Mouse (Mus musculus): ENCODE results near the gene Mfsd12. TPM values are rescaled to one million over a fixed set of nuclear protein-coding genes. Genes with fewer than 3 reads are reported as not detected.

Mfsd12 gene
- polyA plus RNA-seq (2017; shearing (Covaris generic)) = 1 to 10 TPM; 4.9 to 7.1 TPM

GRCm38 (mm10) chr10:81356991-81357844 lies at the start of gene Mfsd12:
TSS of gene Mfsd12 (plus strand) at chr10:81357491.

GRCm38 (mm10) chr10:81320550-81321347 lies 36.5 kb upstream of the Mfsd12 start, which contains the start of gene Cactin:
TSS of gene Cactin (plus strand) at chr10:81321103.

GRCm38 (mm10) chr10:81328386-81328785 lies 28.9 kb upstream of the Mfsd12 start, which contains the start of gene Tbxa2r:
TSS of gene Tbxa2r (plus strand) at chr10:81328731.

GRCm38 (mm10) chr10:81342686-81343505 lies 14.4 kb upstream of the Mfsd12 start, which contains the start of gene Gipc3:
TSS of gene Gipc3 (minus strand) at chr10:81343266.

GRCm38 (mm10) chr10:81350351-81351063 lies 6.8 kb upstream of the Mfsd12 start, which contains the start of gene Hmg20b:
TSS of gene Hmg20b (minus strand) at chr10:81350480.

GRCm38 (mm10) chr10:81365672-81366476 lies 8.6 kb downstream of the Mfsd12 start, which contains the start of gene 4930404N11Rik:
TSS of gene 4930404N11Rik (minus strand) at chr10:81365816.

GRCm38 (mm10) chr10:81377793-81378552 lies 20.7 kb downstream of the Mfsd12 start, which contains the start of gene Fzr1:
TSS of gene Fzr1 (minus strand) at chr10:81378516.

GRCm38 (mm10) chr10:81383802-81384604 lies 26.7 kb downstream of the Mfsd12 start, which contains the start of the genes Dohh and Gm48551:
TSS of gene Dohh (plus strand) at chr10:81384428.
TSS of gene Gm48551 (plus strand) at chr10:81384466.

GRCm38 (mm10) chr10:81388505-81389055 lies 31.3 kb downstream of the Mfsd12 start, which contains the start of gene Gm48552:
TSS of gene Gm48552 (plus strand) at chr10:81389005.

GRCm38 (mm10) chr10:81392781-81393185 lies 35.5 kb downstream of the Mfsd12 start, which contains the start of gene Smim24:
TSS of gene Smim24 (plus strand) at chr10:81393051.

Other genes with a start within 250 kb of the Mfsd12 start
- 10 to 100 TPM; 80.7 to 89.3 TPM for gene Zbtb7a, start 222.3 kb upstream of the Mfsd12 start, polyA plus RNA-seq (2017; shearing (Covaris generic))
- gene Pias4, start 189.6 kb upstream of the Mfsd12 start, polyA plus RNA-seq (2017; shearing (Covaris generic)) = 10 to 100 TPM; 47.9 to 52.2 TPM
- gene Eef2, start 180.9 kb upstream of the Mfsd12 start, polyA plus RNA-seq (2017; shearing (Covaris generic)) = 100 to 1,000 TPM; 560 to 709 TPM
- gene Dapk3, start 174.5 kb upstream of the Mfsd12 start, polyA plus RNA-seq (2017; shearing (Covaris generic)) = 100 to 1,000 TPM in 1 of 2 experiments, 10 to 100 TPM in 1; 79.0 to 108 TPM
- gene 4930442H23Rik, start 173.6 kb upstream of the Mfsd12 start, polyA plus RNA-seq (2017; shearing (Covaris generic)) = under 1 TPM in 1 of 2 experiments, not detected in 1; 0.19 TPM
- 1 to 10 TPM in 1 of 2 experiments, under 1 TPM in 1; 0.34 to 3.1 TPM for gene Nmrk2, start 155.4 kb upstream of the Mfsd12 start, polyA plus RNA-seq (2017; shearing (Covaris generic))
- 1 to 10 TPM; 1.6 to 5.6 TPM for gene Atcay, start 126.7 kb upstream of the Mfsd12 start, polyA plus RNA-seq (2017; shearing (Covaris generic))
- 1 to 10 TPM; 7.6 TPM for gene Zfr2, start 124.3 kb upstream of the Mfsd12 start, polyA plus RNA-seq (2017; shearing (Covaris generic))
- gene Matk, start 104.6 kb upstream of the Mfsd12 start, polyA plus RNA-seq (2017; shearing (Covaris generic)) = 100 to 1,000 TPM in 1 of 2 experiments, 10 to 100 TPM in 1; 57.1 to 143 TPM
- 10 to 100 TPM; 81.0 to 96.1 TPM for gene Mrpl54, start 90.6 kb upstream of the Mfsd12 start, polyA plus RNA-seq (2017; shearing (Covaris generic))
- gene Apba3, start 90.5 kb upstream of the Mfsd12 start, polyA plus RNA-seq (2017; shearing (Covaris generic)) = 10 to 100 TPM; 42.7 to 44.7 TPM
- gene Tjp3, start 65.9 kb upstream of the Mfsd12 start, polyA plus RNA-seq (2017; shearing (Covaris generic)) = 10 to 100 TPM; 19.3 to 24.9 TPM
- gene Pip5k1c, start 64.5 kb upstream of the Mfsd12 start, polyA plus RNA-seq (2017; shearing (Covaris generic)) = 10 to 100 TPM; 83.6 to 95.1 TPM
- 10 to 100 TPM; 61.4 to 82.7 TPM for gene Cactin, start 36.4 kb upstream of the Mfsd12 start, polyA plus RNA-seq (2017; shearing (Covaris generic))
- gene Tbxa2r, start 28.8 kb upstream of the Mfsd12 start, polyA plus RNA-seq (2017; shearing (Covaris generic)) = 10 to 100 TPM; 63.1 to 66.4 TPM
- gene Gipc3, start 14.2 kb upstream of the Mfsd12 start, polyA plus RNA-seq (2017; shearing (Covaris generic)) = under 1 TPM in 1 of 2 experiments, not detected in 1; 0.49 TPM
- gene Hmg20b, start 7.0 kb upstream of the Mfsd12 start, polyA plus RNA-seq (2017; shearing (Covaris generic)) = 10 to 100 TPM; 35.3 to 47.8 TPM
- 1 to 10 TPM; 1.7 to 4.3 TPM for gene 4930404N11Rik, start 8.3 kb downstream of the Mfsd12 start, polyA plus RNA-seq (2017; shearing (Covaris generic))
- gene Fzr1, start 21.0 kb downstream of the Mfsd12 start, polyA plus RNA-seq (2017; shearing (Covaris generic)) = 10 to 100 TPM; 62.2 to 65.0 TPM
- gene Dohh, start 26.9 kb downstream of the Mfsd12 start, polyA plus RNA-seq (2017; shearing (Covaris generic)) = 10 to 100 TPM; 30.8 to 32.1 TPM
- gene Gm48551, start 27.0 kb downstream of the Mfsd12 start, polyA plus RNA-seq (2017; shearing (Covaris generic)) = 1 to 10 TPM; 2.6 to 5.0 TPM
- 1 to 10 TPM in 1 of 2 experiments, under 1 TPM in 1; 0.57 to 1.1 TPM for gene Gm48552, start 31.5 kb downstream of the Mfsd12 start, polyA plus RNA-seq (2017; shearing (Covaris generic))
- gene Smim24, start 35.6 kb downstream of the Mfsd12 start, polyA plus RNA-seq (2017; shearing (Covaris generic)) = 1 to 10 TPM in 1 of 2 experiments, not detected in 1; 5.5 TPM
- 10 to 100 TPM; 20.7 to 22.4 TPM for gene Nfic, start 98.1 kb downstream of the Mfsd12 start, polyA plus RNA-seq (2017; shearing (Covaris generic))
- under 1 TPM; 0.24 to 0.31 TPM for gene Celf5, start 125.2 kb downstream of the Mfsd12 start, polyA plus RNA-seq (2017; shearing (Covaris generic))
- gene Ncln, start 138.9 kb downstream of the Mfsd12 start, polyA plus RNA-seq (2017; shearing (Covaris generic)) = 100 to 1,000 TPM in 1 of 2 experiments, 10 to 100 TPM in 1; 98.8 to 103 TPM
- gene S1pr4, start 142.6 kb downstream of the Mfsd12 start, polyA plus RNA-seq (2017; shearing (Covaris generic)) = 10 to 100 TPM; 59.0 to 73.6 TPM
- gene Gna15, start 166.7 kb downstream of the Mfsd12 start, polyA plus RNA-seq (2017; shearing (Covaris generic)) = 10 to 100 TPM; 29.0 to 32.4 TPM
- 10 to 100 TPM; 15.9 to 26.6 TPM for gene Gna11, start 187.7 kb downstream of the Mfsd12 start, polyA plus RNA-seq (2017; shearing (Covaris generic))
- gene Aes, start 202.0 kb downstream of the Mfsd12 start, polyA plus RNA-seq (2017; shearing (Covaris generic)) = 1,000 to 10,000 TPM; 1,037 to 1,181 TPM
- gene Tle2, start 217.1 kb downstream of the Mfsd12 start, polyA plus RNA-seq (2017; shearing (Covaris generic)) = 1 to 10 TPM; 2.8 to 5.1 TPM
- 1 to 10 TPM in 1 of 2 experiments, not detected in 1; 2.2 TPM for gene Tle6, start 243.6 kb downstream of the Mfsd12 start, polyA plus RNA-seq (2017; shearing (Covaris generic))
- 1 to 10 TPM; 2.1 to 3.2 TPM for gene BC025920, start 248.8 kb downstream of the Mfsd12 start, polyA plus RNA-seq (2017; shearing (Covaris generic))